Mouse (Mus musculus) heart, adult 2 months (tissue): ENCODE results near the gene Rnf227. TPM values are rescaled to one million over a fixed set of nuclear protein-coding genes. Genes with fewer than 3 reads are reported as not detected.

ENCODE experiments used
- DNase-seq, 2 experiments: peaks; one replicate each; pipeline ENCODE4 v3.0.0; 2021
- H3K27ac ChIP-seq: fragments of 200-600 bp; 2 replicates; pipeline ENCODE4 v1.8.1; 2022
- H3K27me3 ChIP-seq: fragments of 200-500 bp; 2 replicates; pipeline ENCODE4 v1.6.1; 2012; ENCODE audit warnings: mild to moderate bottlenecking, low read length, inconsistent platforms, mixed read lengths; ENCODE audit not compliant: control insufficient read depth, insufficient read depth
- H3K36me3 ChIP-seq: fragments of 200-500 bp; 2 replicates; pipeline ENCODE4 v1.6.1; 2012; ENCODE audit warnings: low read length, inconsistent platforms; ENCODE audit not compliant: control insufficient read depth, insufficient read depth
- H3K4me1 ChIP-seq: fragments of 200-500 bp; 2 replicates; pipeline ENCODE4 v1.6.1; 2011; ENCODE audit warnings: low read length; ENCODE audit not compliant: control insufficient read depth, insufficient read depth
- H3K4me3 ChIP-seq: fragments of 200-600 bp; 2 replicates; pipeline ENCODE4 v1.8.1; 2022
- H3K79me2 ChIP-seq: fragments of 200-500 bp; replicated peaks from 2 replicates; pipeline ENCODE4 v1.6.1; 2012; ENCODE audit warnings: mild to moderate bottlenecking, inconsistent platforms, low read length, moderate library complexity, mixed read lengths; ENCODE audit not compliant: control insufficient read depth, insufficient read depth
- H3K9ac ChIP-seq: fragments of 200-500 bp; 2 replicates; pipeline ENCODE4 v1.6.1; 2012; ENCODE audit warnings: low read depth, mild to moderate bottlenecking, control low read depth, inconsistent platforms, low read length, mixed read lengths
- CTCF ChIP-seq: fragments of 200-600 bp; IDR thresholded peaks from 2 replicates; pipeline ENCODE4 v1.8.1; 2022; ENCODE audit warnings: antibody characterized with exemption, mild to moderate bottlenecking, moderate library complexity
- EP300 ChIP-seq: fragments of 200-500 bp; IDR thresholded peaks from 2 replicates; pipeline ENCODE4 v1.6.1; 2011; ENCODE audit warnings: low read depth, low read length, control low read depth; ENCODE audit not compliant: insufficient read depth
- POLR2A ChIP-seq: fragments of 200-500 bp; IDR thresholded peaks from 2 replicates; pipeline ENCODE4 v1.6.1; 2011; ENCODE audit warnings: mild to moderate bottlenecking, low read depth, low read length, control low read depth; ENCODE audit not compliant: insufficient read depth
- WGBS: fragments of 180-500 bp; shearing (Covaris S2); methylation state at CpG from one replicate; pipeline ENCODE4 v1.1.7; 2018; 5-methylcytosine and 5-hydroxymethylcytosine counted together
- intact Hi-C: fragments of 180-260 bp; cut with DNase I; formaldehyde crosslinking; loops from one replicate; pipeline ENCODE4 v1.15.1; 2025
- polyA plus RNA-seq: library from polyadenylated mRNA; depleted of rRNA; stranded (reverse); fragments of >200 nt; gene quantifications from 2 replicates; pipeline ENCODE4 v1.2.3, GENCODE M21; 2012
- total RNA-seq, 2 experiments: library from RNA; stranded (reverse); gene quantifications; 2 replicates each; pipeline ENCODE4 v1.2.3; 2021

Rnf227 gene
- total and polyA plus RNA-seq, 3 experiments: 0.31 to 0.51 (median 0.36) TPM

GRCm38 (mm10) chr11:69373223-69373965 lies 33.1 kb downstream of the Rnf227 start:
- intact Hi-C loops: no loop called here
- H3K4me1 ChIP-seq: no peaks in the 10 kb centered on the region
- no peak for DNase-seq

GRCm38 (mm10) chr11:69375646-69376045 lies 35.4 kb downstream of the Rnf227 start:
- H3K36me3 ChIP-seq: no peaks in the 10 kb centered on the region
- H3K4me3 ChIP-seq: no peak overlapping the region
- H3K27me3 ChIP-seq: no peaks in the 10 kb centered on the region
- intact Hi-C loops: no loop called here
- TF ChIP-seq CTCF (no peak), POLR2A (no peak), EP300 (no peak)
- H3K27ac ChIP-seq: no peak overlapping the region
- H3K4me1 ChIP-seq: no peaks in the 10 kb centered on the region
- WGBS: 91% methylated on average over 4 of the region's 4 CpGs
- no peak overlapping the region for H3K9ac ChIP-seq
- DNase-seq: no peak
- no peaks in the 10 kb centered on the region for H3K79me2 ChIP-seq

More at GRCm38 (mm10) chr11:69373223-69373965, 33.1 kb downstream of the Rnf227 start:
- H3K27me3 ChIP-seq: no peaks in the 10 kb centered on the region
- no peaks in the 10 kb centered on the region for H3K79me2 ChIP-seq
- H3K4me3 ChIP-seq: no peak overlapping the region
- no peak overlapping the region for H3K9ac ChIP-seq
- no peak overlapping the region for H3K27ac ChIP-seq
- WGBS: 91% methylated on average over 16 of the region's 16 CpGs
- TF ChIP-seq POLR2A: no peak
- TF ChIP-seq CTCF: no peak
- TF ChIP-seq EP300: no peak
- no peaks in the 10 kb centered on the region for H3K36me3 ChIP-seq

GRCm38 (mm10) chr11:69377766-69378165 lies 37.5 kb downstream of the Rnf227 start:
- H3K36me3 ChIP-seq: no peaks in the 10 kb centered on the region

DNA sequence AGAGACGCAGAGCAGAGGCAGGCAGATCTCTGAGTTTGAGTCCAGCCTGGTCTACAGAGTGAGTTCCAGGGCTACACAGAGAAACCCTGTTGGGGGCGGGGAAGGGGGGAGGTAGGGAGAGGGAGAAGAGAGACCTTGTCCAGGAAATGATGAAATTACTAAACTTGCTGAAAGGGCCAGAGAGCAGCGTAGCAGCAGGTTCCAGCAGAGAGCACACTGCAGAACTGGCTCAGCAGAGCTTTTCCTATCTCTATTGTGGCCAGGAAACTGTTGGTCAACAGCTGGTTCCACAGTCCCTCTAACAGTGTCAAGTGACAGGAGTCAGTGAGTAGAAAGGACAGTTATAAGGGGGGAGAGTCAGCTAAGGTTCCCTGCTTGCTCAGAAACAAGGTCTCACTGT lies 39.3 kb downstream of the Rnf227 start:
- Histone ChIP-seq H3K4me3 (no peak overlapping the region), H3K9ac (no peak overlapping the region), H3K79me2 (no peaks in the 10 kb centered on the region), H3K4me1 (no peaks in the 10 kb centered on the region), H3K36me3 (no peaks in the 10 kb centered on the region), H3K27me3 (no peaks in the 10 kb centered on the region), H3K27ac (no peak overlapping the region)
- no peak for DNase-seq
- intact Hi-C loops: no loop called here
- WGBS: 76% methylated on average over 3 of the region's 3 CpGs
- no peak for TF ChIP-seq POLR2A
- TF ChIP-seq EP300: no peak
- no peak for TF ChIP-seq CTCF

More at GRCm38 (mm10) chr11:69377766-69378165, 37.5 kb downstream of the Rnf227 start:
- TF ChIP-seq POLR2A (no peak), EP300 (no peak), CTCF (no peak)
- Histone ChIP-seq H3K79me2 (no peaks in the 10 kb centered on the region), H3K4me1 (no peaks in the 10 kb centered on the region), H3K27ac (no peak overlapping the region), H3K9ac (no peak overlapping the region), H3K27me3 (no peaks in the 10 kb centered on the region), H3K4me3 (no peak overlapping the region)
- WGBS: 50% methylated on average over 3 of the region's 3 CpGs
- DNase-seq: no peak
- intact Hi-C loops: no loop called here

DNA sequence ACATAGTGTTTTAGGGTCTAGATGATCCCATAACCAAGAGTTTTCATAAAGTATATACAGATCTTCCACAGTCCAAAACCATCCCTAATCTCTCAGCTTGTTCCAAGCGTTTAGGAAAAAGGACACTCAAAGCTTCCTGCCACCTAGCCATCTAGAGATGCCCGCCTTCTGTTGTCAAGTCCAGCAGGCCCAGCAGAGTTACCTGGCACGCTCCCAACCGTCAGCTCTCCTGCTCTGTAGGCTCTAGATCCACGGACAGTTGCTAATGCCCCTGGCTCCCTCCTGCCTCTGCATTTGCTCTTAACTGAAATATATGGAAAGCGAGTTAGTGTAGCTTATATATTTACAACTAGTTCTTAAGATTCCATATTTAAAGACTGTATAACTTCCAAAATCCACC lies 41.1 kb downstream of the Rnf227 start:
- Histone ChIP-seq H3K4me1 (no peaks in the 10 kb centered on the region), H3K36me3 (no peaks in the 10 kb centered on the region), H3K79me2 (no peaks in the 10 kb centered on the region), H3K4me3 (no peak overlapping the region), H3K27ac (no peak overlapping the region), H3K9ac (no peak overlapping the region), H3K27me3 (no peaks in the 10 kb centered on the region)
- intact Hi-C loops: loop anchor here (5.0 kb wide), 1 partner anchor 184 kb away; the partner anchor contains the start of gene Alox8
- 67% methylated on average over 6 of the region's 6 CpGs for WGBS
- DNase-seq: no peak
- TF ChIP-seq POLR2A (no peak), EP300 (no peak), CTCF (no peak)

GRCm38 (mm10) chr11:69382478-69383105 lies 42.3 kb downstream of the Rnf227 start:
- DNase-seq: no peak
- H3K9ac ChIP-seq: no peak overlapping the region
- intact Hi-C loops: loop anchor here (5.0 kb wide), 1 partner anchor 185 kb away; the partner anchor contains the start of gene Alox8
- no peak overlapping the region for H3K4me3 ChIP-seq
- TF ChIP-seq POLR2A (no peak), CTCF (no peak), EP300 (no peak)
- H3K36me3 ChIP-seq: no peaks in the 10 kb centered on the region
- H3K27ac ChIP-seq: no peak overlapping the region
- 55% methylated on average over 10 of the region's 10 CpGs for WGBS
- no peaks in the 10 kb centered on the region for H3K79me2 ChIP-seq
- H3K4me1 ChIP-seq: no peaks in the 10 kb centered on the region
- H3K27me3 ChIP-seq: no peaks in the 10 kb centered on the region
